16 mouse cellular contexts compared by ENCODE assay signal in genomic region chr3:157572011-157572410, GRCm38 (mm10). TPM values are rescaled to one million over a fixed set of nuclear protein-coding genes. Genes with fewer than 3 reads are reported as not detected.
A peak's percentile ranks its signal among the peaks of the same experiment; 100 is the strongest.
DNase-seq lines count a peak whose midpoint lies in the region; ATAC-seq lines count a peak whose summit lies in the region.
"Had no signal": no experiment of that assay in that cellular context is flagged by ENCODE, and none has a peak within 500 bp of the region (broad histone marks: within the 10 kb centered on the region; RNA-seq: fewer than 3 reads in every experiment).

No protein-coding gene starts in this region.

- DNase-seq in 3134 (ENCODE audit: extremely low read depth, insufficient read length, low spot score), result peak; percentile 27
- DNase-seq in kidney, postnatal 4 days, result no peak
- no peak for DNase-seq in cerebellum, postnatal 25 days
- no peak for DNase-seq in layer of hippocampus, adult 9-11 months
- DNase-seq: adrenal gland, postnatal 25 days; cerebellum, adult 8-10 months; heart, adult 11 months; heart, postnatal 4 days; kidney, postnatal 10 days; lung, embryonic 14.5 days had no signal

- ATAC-seq in CD4-positive, CD25-positive, alpha-beta regulatory T cell, adult 4 months, result peak; percentile 80
- ATAC-seq in granulocyte monocyte progenitor cell, adult 5-6 weeks (replicated peaks; ENCODE audit: poor library complexity, severe bottlenecking), result peak; percentile 38
- peak; percentile 8 for ATAC-seq in megakaryocyte, adult 5-6 weeks (ENCODE audit: poor library complexity, severe bottlenecking)
- no peak for ATAC-seq in monocyte, adult 5-6 weeks (replicated peaks; ENCODE audit: insufficient number of reproducible peaks, low FRiP score, low TSS enrichment, poor library complexity, severe bottlenecking)
- ATAC-seq: forebrain, embryonic 16.5 days; midbrain, embryonic 15.5 days had no signal

RNA-seq across cellular contexts. Expression of gene Ptger3, which starts 5.3 kb away (rescaled TPM):
- polyA plus RNA-seq in CD4-positive, CD25-positive, alpha-beta regulatory T cell, adult 4 months (2017; shearing (Covaris generic)), result under 1 TPM; 0.34 to 0.52 TPM
- total RNA-seq in granulocyte monocyte progenitor cell, adult 5-6 weeks (2014; fragmentation: Nextera tagmentation), result 3.2 and 3.4 TPM in 2 replicates
- total RNA-seq in granulocyte monocyte progenitor cell, adult 5-6 weeks (2017), result 3.7 and 6.3 TPM in 2 replicates
- 2.1 and 2.2 TPM in 2 replicates for total RNA-seq in megakaryocyte, adult 5-6 weeks (2015)
- total RNA-seq in megakaryocyte, adult 5-6 weeks (2017), result 2.2 and 3.8 TPM in 2 replicates
- total RNA-seq in monocyte, adult 5-6 weeks (2017), result 2.2 to 7.9 TPM (median 5.3 TPM) in 3 replicates

RNA-seq across cellular contexts. Expression of gene Zranb2, which starts 38.1 kb away (rescaled TPM):
- 10 to 100 TPM; 70.0 to 71.3 TPM for polyA plus RNA-seq in CD4-positive, CD25-positive, alpha-beta regulatory T cell, adult 4 months (2017; shearing (Covaris generic))
- 69.1 and 85.9 TPM in 2 replicates for total RNA-seq in granulocyte monocyte progenitor cell, adult 5-6 weeks (2014; fragmentation: Nextera tagmentation)
- 292 and 298 TPM in 2 replicates for total RNA-seq in granulocyte monocyte progenitor cell, adult 5-6 weeks (2017)
- 49.4 and 54.1 TPM in 2 replicates for total RNA-seq in megakaryocyte, adult 5-6 weeks (2015)
- 195 and 221 TPM in 2 replicates for total RNA-seq in megakaryocyte, adult 5-6 weeks (2017)
- 135 to 163 TPM (median 146 TPM) in 3 replicates for total RNA-seq in monocyte, adult 5-6 weeks (2017)
